Mouse (Mus musculus) liver, postnatal 0 days (tissue): ENCODE measurements at regions not wholly inside any gene's neighbourhood (a gene's known extent, or its start where the extent isn't known, plus 50 kb on each side); places are given as distances from the start of the nearest gene placed in this dataset.

Source experiments
- CTCF ChIP-seq: sonication (generic); IDR thresholded peaks from 2 replicates; pipeline ENCODE4 v1.5.1; 2016; ENCODE audit warnings: antibody characterized with exemption, low read depth
- EP300 ChIP-seq: IDR thresholded peaks from 2 replicates; pipeline ENCODE4 v1.6.1; 2016; ENCODE audit warnings: antibody characterized with exemption, low read depth, mild to moderate bottlenecking

DNA sequence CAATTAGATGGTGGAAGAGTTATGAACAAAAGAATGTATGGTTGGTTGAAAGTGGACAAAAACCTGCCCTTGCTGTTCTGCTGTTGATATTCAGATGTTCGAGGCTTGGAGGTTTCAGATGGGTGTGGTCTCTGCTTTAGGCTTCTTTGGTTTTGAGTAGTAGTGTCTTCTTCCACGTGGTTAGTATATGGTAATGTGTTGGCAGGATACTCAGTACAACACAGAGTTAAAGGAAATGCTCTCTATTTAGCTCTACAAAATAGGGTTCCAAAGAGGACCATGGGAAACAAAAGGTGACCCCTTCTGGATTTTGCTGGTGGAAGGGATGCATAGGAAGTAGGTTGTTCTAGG is 333.9 kb upstream of the Tmpo start:
- TF ChIP-seq CTCF (no peak), EP300 (no peak)
